Mouse (Mus musculus): ENCODE measurements at regions not wholly inside any gene's neighbourhood (a gene's known extent, or its start where the extent isn't known, plus 50 kb on each side); places are given as distances from the start of the nearest gene placed in this dataset.
A peak's percentile ranks its signal among the peaks of the same experiment; 100 is the strongest.
"Not testable (repeated sequence)": the region's sequence is repeated elsewhere in the genome, so short reads cannot be mapped to it uniquely, and the experiment has no call there.

DNA sequence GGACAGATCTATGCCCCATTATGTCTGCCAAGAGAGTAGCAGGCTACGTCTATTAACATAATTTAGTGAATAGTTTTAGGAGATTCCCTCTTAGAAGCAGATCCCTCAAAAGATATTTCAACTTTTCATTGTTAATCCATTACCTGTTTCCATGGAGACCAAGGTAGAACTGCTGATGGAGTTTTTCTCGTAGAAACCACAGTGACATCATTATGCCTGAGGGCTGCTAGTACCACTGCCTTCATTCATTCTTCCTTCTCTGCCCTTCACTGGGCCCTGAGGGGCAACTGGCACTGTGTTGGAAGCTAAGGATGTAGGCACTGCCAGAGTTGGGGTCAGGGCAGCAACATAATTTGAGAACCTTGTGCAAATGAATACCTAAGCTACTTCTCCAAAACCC lies 198.2 kb downstream of the Cep170 start:
- no peak overlapping the region for H3K4me3 ChIP-seq

DNA sequence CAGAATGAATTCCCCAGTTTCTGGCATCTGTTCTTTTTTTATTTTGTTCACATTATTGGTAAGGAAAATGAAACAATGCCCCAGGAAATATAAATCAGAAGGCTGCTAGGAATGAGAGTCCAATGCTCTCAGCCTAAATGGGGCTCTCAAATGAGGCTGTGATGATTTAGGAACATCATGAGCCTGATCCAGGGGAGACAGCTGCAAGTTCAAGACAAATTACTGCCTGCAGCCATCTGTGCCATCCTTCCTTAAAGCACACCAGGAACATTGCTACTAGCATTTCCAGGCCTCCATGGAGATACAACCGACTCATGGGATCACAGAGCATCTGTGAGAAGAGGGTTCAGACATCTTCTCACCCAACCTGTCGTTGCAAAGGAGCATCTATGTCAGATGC lies 219.6 kb downstream of the Cep170 start:
- ATAC-seq (ENCODE audit: low FRiP score), result no peak
- no peaks in the 10 kb centered on the region for H3K9me3 ChIP-seq (replicated peaks)
- no peak overlapping the region for H3K4me2 ChIP-seq (replicated peaks)
- H3K4me1 ChIP-seq, result no peaks in the 10 kb centered on the region
- WGBS, result 78% methylated on average over 2 of the region's 2 CpGs
- no peaks in the 10 kb centered on the region for H3K36me3 ChIP-seq
- H3K27me3 ChIP-seq, result no peaks in the 10 kb centered on the region
- H3K9ac ChIP-seq, result no peak overlapping the region
- H3K4me3 ChIP-seq, result no peak overlapping the region
- no peak overlapping the region for H3K27ac ChIP-seq

More for the DNA sequence above, 198.2 kb downstream of the Cep170 start:
- no peaks in the 10 kb centered on the region for H3K36me3 ChIP-seq
- ATAC-seq (ENCODE audit: low FRiP score), result no peak
- H3K4me2 ChIP-seq (replicated peaks), result no peak overlapping the region
- H3K27me3 ChIP-seq, result no peaks in the 10 kb centered on the region
- no peak overlapping the region for H3K9ac ChIP-seq
- WGBS, result 70% methylated on average over 2 of the region's 2 CpGs
- no peaks in the 10 kb centered on the region for H3K4me1 ChIP-seq
- H3K27ac ChIP-seq, result no peak overlapping the region
- no peaks in the 10 kb centered on the region for H3K9me3 ChIP-seq (replicated peaks)

DNA sequence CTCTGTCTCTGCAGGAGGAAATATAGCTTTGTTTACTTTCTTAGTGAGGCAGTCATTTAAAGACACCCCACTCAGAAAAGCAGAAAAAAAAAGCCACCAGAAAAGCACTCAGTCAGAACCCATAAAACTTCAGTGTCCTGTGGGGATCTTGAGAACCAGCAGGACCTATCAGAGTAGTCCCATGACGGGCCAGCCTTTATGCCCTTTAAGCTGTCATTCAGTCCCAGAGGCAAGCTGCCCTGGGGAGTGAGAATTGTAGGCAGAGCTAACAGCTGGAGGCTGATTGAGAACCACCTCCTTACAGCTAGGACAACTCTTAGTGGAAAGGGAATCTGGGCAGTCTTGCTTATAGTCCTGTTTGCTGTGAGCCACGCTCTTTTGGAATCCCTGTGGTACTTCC lies 225.7 kb downstream of the Cep170 start:
- H3K27me3 ChIP-seq, result no peaks in the 10 kb centered on the region
- 61% methylated on average over 2 of the region's 2 CpGs for WGBS
- no peak overlapping the region for H3K27ac ChIP-seq
- no peaks in the 10 kb centered on the region for H3K4me1 ChIP-seq
- no peaks in the 10 kb centered on the region; the same call in 1 of the 2 replicates for H3K9me3 ChIP-seq (replicated peaks)
- H3K4me3 ChIP-seq, result no peak overlapping the region
- H3K4me2 ChIP-seq (replicated peaks), result no peak overlapping the region
- H3K9ac ChIP-seq, result no peak overlapping the region
- no peaks in the 10 kb centered on the region for H3K36me3 ChIP-seq
- ATAC-seq (ENCODE audit: low FRiP score), result no peak

- H3K36me3 ChIP-seq, result no peaks in the 10 kb centered on the region
- no peak overlapping the region for H3K4me2 ChIP-seq (replicated peaks)
- H3K27me3 ChIP-seq, result no peaks in the 10 kb centered on the region
- no peak for ATAC-seq (ENCODE audit: low FRiP score)
- no peak overlapping the region for H3K4me3 ChIP-seq
- no peak overlapping the region for H3K9ac ChIP-seq
- H3K4me1 ChIP-seq, result no peaks in the 10 kb centered on the region
- H3K27ac ChIP-seq, result no peak overlapping the region
- WGBS, result 28% methylated on average over 1 of the region's 1 CpGs
- no peaks in the 10 kb centered on the region for H3K9me3 ChIP-seq (replicated peaks)
Measured at GRCm38 (mm10) chr1:176573703-176574102, 240.2 kb downstream of the Cep170 start.

DNA sequence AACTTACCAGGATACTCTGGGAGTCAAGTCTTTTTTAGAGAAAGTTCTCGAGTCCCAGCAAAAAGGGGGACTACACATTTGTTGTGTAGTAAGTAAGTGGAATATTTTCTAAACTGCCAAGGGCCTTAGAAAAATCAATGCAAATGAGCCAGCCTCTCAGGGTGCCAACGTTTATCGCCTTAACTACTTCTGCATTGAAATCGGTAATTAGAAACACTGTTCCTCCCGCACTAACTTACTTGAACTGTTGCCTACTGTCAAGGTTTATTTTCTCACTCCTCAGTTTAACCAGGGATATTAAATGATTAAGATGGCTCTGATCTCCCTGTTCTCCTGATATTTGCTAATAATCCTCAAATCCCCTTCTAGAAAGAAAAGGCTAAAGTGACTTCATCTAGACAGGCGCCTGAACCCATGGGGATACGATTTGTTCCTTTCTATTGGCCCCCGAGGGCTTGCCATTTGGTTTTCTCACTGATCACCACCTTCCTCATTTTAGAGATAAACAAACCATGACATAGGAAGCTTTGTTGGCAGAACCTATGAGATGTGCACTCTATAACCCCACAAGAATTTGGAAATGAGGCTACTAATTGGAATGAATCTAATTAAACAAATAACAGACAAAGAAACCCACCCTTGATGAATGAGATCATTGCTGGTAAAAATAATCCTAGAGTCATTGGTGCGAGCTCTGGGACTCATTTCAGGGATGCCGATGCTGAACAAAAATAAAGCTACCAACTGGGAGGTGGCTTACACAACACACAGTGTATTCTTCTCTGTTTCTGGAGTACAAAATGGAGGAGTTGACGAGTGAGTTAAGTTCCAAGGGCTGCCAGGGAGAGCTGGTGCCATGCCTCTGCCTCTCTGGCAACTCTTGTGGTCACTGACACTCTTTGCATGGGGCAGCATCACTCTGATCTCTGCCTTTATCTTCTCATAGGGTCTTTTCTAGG lies 255.1 kb downstream of the Cep170 start:
- no peak overlapping the region for H3K4me2 ChIP-seq (replicated peaks)
- no peak overlapping the region for H3K4me3 ChIP-seq
- no peaks in the 10 kb centered on the region for H3K27me3 ChIP-seq
- WGBS, result 82% methylated on average over 11 of the region's 11 CpGs
- H3K9ac ChIP-seq, result no peak overlapping the region
- no peak overlapping the region for H3K27ac ChIP-seq
- H3K4me1 ChIP-seq, result no peaks in the 10 kb centered on the region
- no peak for ATAC-seq (ENCODE audit: low FRiP score)
- H3K36me3 ChIP-seq, result no peaks in the 10 kb centered on the region
- no peaks in the 10 kb centered on the region for H3K9me3 ChIP-seq (replicated peaks)

DNA sequence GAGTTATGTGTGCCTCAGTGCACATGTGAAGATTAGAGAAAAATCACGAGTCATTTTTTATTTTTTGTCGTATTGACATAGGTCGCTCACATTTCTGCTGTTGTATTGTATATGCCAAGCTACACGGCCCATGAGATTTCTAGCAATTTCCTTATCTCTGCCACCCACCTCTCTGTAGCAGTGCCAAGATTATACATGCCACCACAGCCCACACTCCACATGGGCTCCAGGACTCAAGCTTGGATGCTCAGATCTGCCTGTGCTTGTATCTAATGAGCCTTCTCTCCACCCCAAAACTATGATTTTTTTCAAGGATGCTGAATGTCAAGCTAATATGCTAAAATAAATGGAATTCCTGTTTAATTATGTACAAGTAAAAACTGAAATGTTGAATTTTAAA lies 259.3 kb upstream of the Pld5 start:
- ATAC-seq (ENCODE audit: low FRiP score), result no peak
- Histone ChIP-seq H3K27me3 (no peaks in the 10 kb centered on the region), H3K27ac (no peak overlapping the region), H3K4me2 (replicated peaks) (no peak overlapping the region), H3K4me1 (no peaks in the 10 kb centered on the region), H3K4me3 (no peak overlapping the region), H3K36me3 (no peaks in the 10 kb centered on the region), H3K9me3 (replicated peaks) (no peaks in the 10 kb centered on the region), H3K9ac (no peak overlapping the region)
- WGBS, result 92% methylated on average over 4 of the region's 4 CpGs

DNA sequence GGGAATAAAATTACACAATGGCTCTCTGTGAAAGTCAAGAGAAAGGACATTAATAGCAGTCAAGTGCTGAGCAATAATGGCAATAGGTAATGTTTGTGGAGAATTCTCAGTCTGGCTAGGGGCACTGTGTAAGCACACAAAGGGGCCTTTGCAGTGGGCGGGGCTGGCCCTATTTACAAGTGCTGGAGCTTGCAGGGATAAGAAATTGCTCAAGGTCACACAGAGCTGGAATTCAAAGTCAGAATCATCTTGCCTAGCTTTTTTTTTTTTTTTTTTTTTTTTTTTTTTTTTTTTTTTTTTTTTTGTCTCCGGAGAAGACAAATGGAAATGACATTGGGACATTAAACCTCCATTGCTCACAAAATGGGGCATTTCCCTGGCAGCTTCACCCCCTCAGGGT lies 253.9 kb upstream of the Pld5 start:
- Histone ChIP-seq H3K4me1 (no peaks in the 10 kb centered on the region), H3K27me3 (no peaks in the 10 kb centered on the region), H3K4me2 (replicated peaks) (no peak overlapping the region), H3K9me3 (replicated peaks) (no peaks in the 10 kb centered on the region), H3K27ac (no peak overlapping the region), H3K4me3 (no peak overlapping the region), H3K36me3 (no peaks in the 10 kb centered on the region), H3K9ac (no peak overlapping the region)
- WGBS, result 50% methylated on average over 2 of the region's 2 CpGs
- no peak for ATAC-seq (ENCODE audit: low FRiP score)

- H3K9ac ChIP-seq, result no peak overlapping the region
- H3K9me3 ChIP-seq (replicated peaks), result no peaks in the 10 kb centered on the region
- H3K27ac ChIP-seq, result no peak overlapping the region
- peak; percentile 72 for ATAC-seq (ENCODE audit: low FRiP score)
- H3K36me3 ChIP-seq, result no peaks in the 10 kb centered on the region
- no peaks in the 10 kb centered on the region for H3K27me3 ChIP-seq
- H3K4me3 ChIP-seq, result no peak overlapping the region
- no peaks in the 10 kb centered on the region for H3K4me1 ChIP-seq
- 75% methylated on average over 3 of the region's 3 CpGs for WGBS
- no peak overlapping the region for H3K4me2 ChIP-seq (replicated peaks)
Measured at GRCm38 (mm10) chr1:176511467-176511866, 236.4 kb upstream of the Pld5 start.

- no peaks in the 10 kb centered on the region for H3K27me3 ChIP-seq
- 66% methylated on average over 3 of the region's 3 CpGs for WGBS
- H3K36me3 ChIP-seq, result no peaks in the 10 kb centered on the region
- H3K9ac ChIP-seq, result no peak overlapping the region
- H3K4me2 ChIP-seq (replicated peaks), result no peak overlapping the region
- ATAC-seq (ENCODE audit: low FRiP score), result no peak
- H3K4me3 ChIP-seq, result no peak overlapping the region
- no peaks in the 10 kb centered on the region for H3K4me1 ChIP-seq
- no peak overlapping the region for H3K27ac ChIP-seq
- no peaks in the 10 kb centered on the region for H3K9me3 ChIP-seq (replicated peaks)
Measured at GRCm38 (mm10) chr1:176505441-176505840, 230.3 kb upstream of the Pld5 start.

GRCm38 (mm10) chr1:176504731-176505130 lies 229.6 kb upstream of the Pld5 start:
- H3K27me3 ChIP-seq; H3K4me3 ChIP-seq; H3K36me3 ChIP-seq; ATAC-seq (ENCODE audit: low FRiP score); H3K9me3 ChIP-seq (replicated peaks); H3K4me1 ChIP-seq; H3K9ac ChIP-seq; H3K27ac ChIP-seq; H3K4me2 ChIP-seq (replicated peaks): not testable (repeated sequence)
- WGBS, result 78% methylated on average over 6 of the region's 6 CpGs

- Histone ChIP-seq H3K4me2 (replicated peaks) (no peak overlapping the region), H3K36me3 (no peaks in the 10 kb centered on the region), H3K4me3 (no peak overlapping the region), H3K4me1 (no peaks in the 10 kb centered on the region), H3K9ac (no peak overlapping the region), H3K27ac (no peak overlapping the region), H3K9me3 (replicated peaks) (no peaks in the 10 kb centered on the region), H3K27me3 (no peaks in the 10 kb centered on the region)
- ATAC-seq (ENCODE audit: low FRiP score), result no peak
- 88% methylated on average over 6 of the region's 6 CpGs for WGBS
Measured at GRCm38 (mm10) chr1:176499010-176499650, 224.0 kb upstream of the Pld5 start.

DNA sequence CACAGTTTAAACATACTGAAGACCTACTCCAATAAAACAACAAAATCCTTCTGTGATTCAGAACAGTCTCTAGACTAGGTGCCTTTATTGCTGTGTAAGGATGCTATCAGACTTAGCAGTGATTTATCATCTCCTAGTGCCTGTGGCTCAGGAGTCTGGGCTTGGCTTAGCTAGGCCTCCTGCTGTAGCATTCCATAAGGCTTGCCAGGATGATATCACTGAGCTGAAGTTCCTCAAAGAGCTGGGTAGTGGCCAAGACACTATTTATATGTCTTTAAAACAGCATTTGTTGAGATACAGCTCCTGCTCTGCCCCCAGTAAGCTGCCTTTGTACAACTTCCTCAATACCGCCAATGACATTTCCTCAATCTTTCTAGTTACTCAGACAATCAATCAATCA lies 193.4 kb upstream of the Pld5 start:
- 87% methylated on average over 1 of the region's 1 CpGs for WGBS

GRCm38 (mm10) chr1:176462125-176462524 lies 187.0 kb upstream of the Pld5 start:
- H3K9ac ChIP-seq, result no peak overlapping the region
- H3K9me3 ChIP-seq (replicated peaks), result no peaks in the 10 kb centered on the region
- no peak overlapping the region for H3K27ac ChIP-seq
- no peaks in the 10 kb centered on the region for H3K27me3 ChIP-seq
- ATAC-seq (ENCODE audit: low FRiP score), result no peak
- no peaks in the 10 kb centered on the region for H3K4me1 ChIP-seq
- 85% methylated on average over 5 of the region's 5 CpGs for WGBS
- H3K4me3 ChIP-seq, result no peak overlapping the region
- H3K36me3 ChIP-seq, result no peaks in the 10 kb centered on the region
- H3K4me2 ChIP-seq (replicated peaks), result no peak overlapping the region

More for the DNA sequence above, 193.4 kb upstream of the Pld5 start:
- Histone ChIP-seq H3K9me3 (replicated peaks) (no peaks in the 10 kb centered on the region), H3K27ac (no peak overlapping the region), H3K36me3 (no peaks in the 10 kb centered on the region), H3K9ac (no peak overlapping the region), H3K27me3 (no peaks in the 10 kb centered on the region), H3K4me3 (no peak overlapping the region), H3K4me2 (replicated peaks) (no peak overlapping the region), H3K4me1 (no peaks in the 10 kb centered on the region)
- ATAC-seq (ENCODE audit: low FRiP score), result no peak
